Mouse (Mus musculus) liver, postnatal 0 days (tissue): ENCODE results near the gene Wdr24.

Source experiments
- CTCF ChIP-seq: sonication (generic); IDR thresholded peaks from 2 replicates; pipeline ENCODE4 v1.5.1; 2016; ENCODE audit warnings: antibody characterized with exemption, low read depth
- EP300 ChIP-seq: IDR thresholded peaks from 2 replicates; pipeline ENCODE4 v1.6.1; 2016; ENCODE audit warnings: antibody characterized with exemption, low read depth, mild to moderate bottlenecking

GRCm38 (mm10) chr17:25837076-25837410, 13.6 kb downstream of the Wdr24 start, which contains the start of gene Rhbdl1:
- TF ChIP-seq CTCF, result no peak
- no peak for TF ChIP-seq EP300
